Mouse (Mus musculus): ENCODE measurements at regions not wholly inside any gene's neighbourhood (a gene's known extent, or its start where the extent isn't known, plus 50 kb on each side); places are given as distances from the start of the nearest gene placed in this dataset.
A peak's percentile ranks its signal among the peaks of the same experiment; 100 is the strongest.

DNA sequence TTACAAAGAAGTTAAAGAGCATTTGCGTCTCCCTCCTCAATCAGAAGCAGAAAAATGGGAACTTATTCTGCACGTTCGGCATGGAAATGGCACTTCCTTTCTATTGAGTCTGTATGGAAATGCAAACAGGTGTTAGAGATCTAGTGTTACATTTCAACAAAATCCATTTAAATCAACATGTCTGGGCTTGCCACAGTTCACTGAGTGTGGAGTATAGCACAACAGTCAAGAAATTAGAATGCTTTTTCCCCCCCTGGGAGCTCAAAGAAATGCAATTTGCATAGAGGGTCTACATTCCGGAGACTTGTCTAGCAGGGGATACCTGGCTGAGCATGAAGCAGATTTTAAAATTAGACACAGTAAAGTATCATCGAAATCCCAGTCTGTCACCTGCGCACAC lies 308.5 kb upstream of the Smarca2 start:
- DNase-seq: no peak

- DNase-seq: no peak
Measured at GRCm38 (mm10) chr19:26308477-26309135, 296.2 kb upstream of the Smarca2 start.

DNA sequence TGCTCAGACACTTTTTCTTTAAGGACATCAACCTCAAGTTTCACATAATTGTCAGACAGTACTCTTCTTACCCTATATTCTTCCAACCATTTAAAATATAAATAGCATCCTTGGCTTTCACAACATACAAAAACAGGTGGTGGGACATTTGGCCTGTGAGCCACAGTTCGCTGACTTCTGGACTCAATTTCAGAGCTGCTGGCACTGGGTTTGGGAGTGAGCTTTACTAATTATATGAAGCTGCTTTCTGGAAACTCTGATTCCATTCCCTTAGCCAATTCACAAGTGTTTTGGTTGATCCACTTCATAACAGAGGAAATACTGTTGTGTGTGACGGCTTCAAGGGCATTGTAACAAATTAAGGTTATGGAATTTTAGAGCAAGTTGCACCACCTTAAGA lies 285.9 kb upstream of the Smarca2 start:
- peak; percentile 33 for DNase-seq

DNA sequence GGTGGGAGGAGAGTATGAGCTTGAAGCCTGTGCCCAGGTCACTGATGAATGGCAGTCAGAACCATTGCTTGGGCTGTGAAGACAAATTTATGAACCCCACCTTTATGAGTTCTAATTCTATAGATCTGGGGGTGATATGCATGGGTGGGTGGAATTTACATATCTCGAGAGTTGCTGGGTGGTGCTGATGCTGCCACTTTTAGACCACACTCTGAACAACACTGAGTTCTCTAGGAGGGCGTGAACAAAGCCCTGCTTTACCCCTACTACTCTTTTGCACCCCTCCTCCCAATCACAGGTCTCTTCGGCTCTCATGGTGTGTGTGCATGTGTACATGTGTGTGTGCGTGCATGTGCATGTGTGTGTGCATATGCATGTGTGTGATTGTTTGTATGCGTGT lies 281.2 kb upstream of the Smarca2 start:
- DNase-seq: no peak

DNA sequence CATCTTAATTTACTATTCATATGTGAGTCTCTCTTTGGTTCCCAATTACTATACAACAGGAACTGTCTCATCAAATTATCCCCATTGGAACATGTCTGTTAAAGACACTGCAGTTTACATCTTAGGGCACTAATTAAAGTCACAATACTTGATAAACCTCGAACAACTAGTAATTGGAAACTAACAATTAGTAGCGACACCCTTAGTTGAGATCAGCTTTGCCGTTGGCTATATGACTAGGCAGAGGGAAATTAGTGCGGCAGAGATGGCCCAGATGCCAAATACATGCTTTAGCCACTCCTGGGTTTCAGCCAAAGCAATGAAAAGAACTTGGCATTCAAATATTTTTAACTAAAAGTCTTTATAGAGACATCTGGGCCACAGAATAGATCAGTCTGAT lies 265.7 kb upstream of the Smarca2 start:
- no peak for DNase-seq

DNA sequence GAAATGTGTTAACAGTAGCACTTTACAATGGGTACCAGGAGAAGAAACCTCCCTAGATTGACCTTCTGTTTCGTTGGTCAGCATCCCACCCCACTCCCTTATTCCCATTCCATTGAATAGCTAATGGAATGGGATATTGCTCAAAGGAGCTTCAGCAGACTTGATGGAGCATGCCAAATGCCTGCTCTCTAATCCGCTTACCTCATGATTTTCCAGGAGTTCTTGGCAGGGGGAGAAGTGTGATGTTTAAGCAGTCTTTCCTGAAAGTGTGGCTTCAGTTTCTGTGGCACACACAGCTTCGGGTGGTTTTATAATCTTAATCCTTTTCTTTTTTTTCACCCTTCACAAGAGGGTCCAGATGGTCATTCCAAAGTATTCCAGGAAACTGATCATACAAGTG lies 264.7 kb upstream of the Smarca2 start:
- DNase-seq: no peak

- no peak for DNase-seq
Measured at GRCm38 (mm10) chr19:26355054-26355453, 249.8 kb upstream of the Smarca2 start.

DNA sequence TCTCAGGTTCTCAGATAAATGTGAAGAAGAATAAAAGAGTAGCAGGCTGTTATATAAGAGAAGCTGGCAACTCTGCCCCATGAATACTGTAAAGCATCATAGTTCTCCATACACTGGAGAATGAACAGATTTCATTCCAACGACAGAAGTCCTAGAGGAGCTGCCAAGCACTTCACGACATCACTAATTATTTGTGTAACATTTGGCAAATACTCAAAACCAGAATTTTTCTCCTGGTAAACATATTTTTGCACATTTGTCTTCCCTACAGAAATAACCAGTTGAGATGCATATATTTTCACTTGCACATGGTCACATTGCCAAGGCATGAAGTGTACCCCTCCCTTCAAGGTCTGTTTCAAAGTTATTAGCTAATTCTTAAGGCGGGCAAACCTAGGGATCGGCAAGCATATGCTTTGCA lies 220.9 kb upstream of the Smarca2 start:
- DNase-seq: no peak

GRCm38 (mm10) chr19:26386075-26386474 lies 218.8 kb upstream of the Smarca2 start:
- DNase-seq: no peak

DNA sequence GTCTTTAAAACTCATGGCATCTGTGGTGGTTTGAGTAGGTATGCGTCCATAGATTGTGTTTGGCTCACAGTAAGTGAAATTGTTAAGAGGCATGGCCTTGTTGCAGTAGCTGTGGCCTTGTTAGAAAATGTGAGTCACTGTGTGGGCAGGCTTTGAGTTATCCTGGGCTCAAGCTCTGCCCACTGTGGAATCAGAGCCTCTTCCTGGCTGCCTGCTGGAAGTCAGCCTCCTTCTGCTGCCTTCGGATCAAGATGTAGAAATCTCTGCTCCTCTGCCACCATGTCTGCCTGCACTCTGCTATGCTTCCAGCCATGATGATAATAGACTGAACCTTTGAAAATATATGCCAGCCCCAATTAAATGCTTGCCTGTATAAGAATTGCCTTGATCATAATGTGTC lies 192.2 kb upstream of the Smarca2 start:
- DNase-seq: no peak

GRCm38 (mm10) chr19:26414476-26415024 lies 190.3 kb upstream of the Smarca2 start:
- DNase-seq: no peak

GRCm38 (mm10) chr19:26419781-26420180 lies 185.1 kb upstream of the Smarca2 start:
- no peak for DNase-seq

DNA sequence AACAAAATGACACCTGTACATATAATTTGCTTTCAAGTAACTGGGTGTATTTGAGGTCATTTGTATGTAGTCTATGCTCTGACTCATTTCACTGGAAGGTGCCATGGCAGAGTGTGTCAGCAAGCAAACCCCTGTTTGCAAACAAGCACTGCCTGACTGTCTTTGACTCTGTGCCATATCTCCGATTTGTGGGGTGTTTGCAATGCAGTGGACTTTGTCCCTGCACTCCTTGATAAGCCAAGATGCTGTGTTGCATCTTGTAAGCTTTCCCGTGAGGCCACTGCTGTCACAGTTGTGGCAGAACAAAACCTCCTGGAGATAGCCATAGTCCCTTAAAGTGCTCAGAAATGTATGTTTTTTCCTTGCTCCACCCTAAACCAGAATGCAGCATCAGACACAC lies 165.7 kb upstream of the Smarca2 start:
- DNase-seq: no peak

DNA sequence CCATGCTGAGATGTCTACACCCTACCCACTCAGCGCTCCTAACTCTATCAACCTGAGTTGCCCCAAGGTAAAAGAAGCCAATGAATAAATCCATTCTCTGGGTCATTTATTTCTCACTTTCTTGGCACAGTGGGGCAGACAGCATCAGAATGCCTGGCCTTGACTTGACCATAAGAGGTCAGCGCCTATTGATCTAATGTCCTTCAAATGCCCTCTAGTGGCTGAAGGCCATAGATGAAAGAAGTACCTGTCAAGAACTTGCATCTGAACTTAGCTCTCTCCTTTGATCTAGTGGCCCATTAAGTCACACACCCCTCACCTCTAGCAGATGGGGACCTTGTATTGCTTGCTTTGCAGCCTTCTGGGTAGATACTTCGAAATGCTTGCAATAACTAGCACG lies 159.5 kb upstream of the Smarca2 start:
- no peak for DNase-seq

DNA sequence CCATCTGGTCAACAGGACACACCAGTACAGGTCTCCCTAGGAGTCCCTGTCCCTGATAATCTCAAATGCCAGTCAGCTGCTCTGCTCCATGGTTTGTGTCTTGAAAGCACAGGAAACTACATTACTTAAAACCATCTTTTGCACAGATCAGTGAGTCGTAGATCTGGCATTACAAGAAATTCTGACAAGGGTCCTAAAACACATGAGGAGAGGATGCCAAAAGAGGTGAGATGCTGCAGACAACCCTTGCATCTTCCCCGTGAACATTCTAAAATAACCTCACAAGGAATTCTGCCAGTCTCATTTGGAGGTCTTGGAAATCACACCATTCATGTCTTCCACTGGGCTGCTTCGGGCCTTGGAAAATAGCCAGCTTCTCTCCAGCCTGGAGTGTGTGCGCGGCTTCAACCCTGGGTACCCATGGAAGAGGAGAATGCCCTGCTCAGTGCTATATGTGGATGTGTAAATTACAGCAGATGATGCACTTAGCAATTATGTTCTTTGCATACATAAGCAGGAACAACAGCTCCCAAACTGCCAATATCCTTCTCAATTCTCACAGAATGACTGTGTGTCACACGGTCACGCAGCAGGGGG lies 157.3 kb upstream of the Smarca2 start:
- peak; percentile 29 for DNase-seq

- DNase-seq: no peak
Measured at GRCm38 (mm10) chr19:26461712-26462111, 143.1 kb upstream of the Smarca2 start.

DNA sequence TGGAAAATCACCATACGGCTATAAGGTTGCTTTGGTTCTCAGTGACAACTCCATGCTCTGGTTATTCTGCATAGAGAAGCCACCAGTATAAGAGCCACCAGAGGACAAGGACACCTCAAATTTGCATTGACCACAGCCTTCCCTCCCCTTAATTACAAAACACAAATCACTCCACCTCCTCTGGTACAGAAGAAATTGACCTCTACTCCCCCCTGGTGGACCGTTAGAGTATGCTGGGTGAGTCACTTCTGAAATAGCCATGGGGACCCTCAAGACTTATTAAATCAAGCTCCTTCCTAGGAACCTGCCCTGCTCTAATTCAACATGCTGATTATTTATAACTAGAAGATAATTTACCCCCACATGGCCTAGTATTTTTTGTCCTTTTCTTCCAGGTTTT lies 139.6 kb upstream of the Smarca2 start:
- DNase-seq: no peak

- DNase-seq: no peak
Measured at GRCm38 (mm10) chr19:26466244-26466643, 138.6 kb upstream of the Smarca2 start.

GRCm38 (mm10) chr19:26467179-26467651 lies 137.6 kb upstream of the Smarca2 start:
- DNase-seq: no peak

- no peak for DNase-seq
Measured at GRCm38 (mm10) chr19:26472659-26473058, 132.2 kb upstream of the Smarca2 start.

GRCm38 (mm10) chr19:26473211-26473610 lies 131.6 kb upstream of the Smarca2 start:
- DNase-seq: no peak

GRCm38 (mm10) chr19:26475197-26475596 lies 129.7 kb upstream of the Smarca2 start:
- no peak for DNase-seq

- no peak for DNase-seq
Measured at GRCm38 (mm10) chr19:26475754-26476153, 129.1 kb upstream of the Smarca2 start.

DNA sequence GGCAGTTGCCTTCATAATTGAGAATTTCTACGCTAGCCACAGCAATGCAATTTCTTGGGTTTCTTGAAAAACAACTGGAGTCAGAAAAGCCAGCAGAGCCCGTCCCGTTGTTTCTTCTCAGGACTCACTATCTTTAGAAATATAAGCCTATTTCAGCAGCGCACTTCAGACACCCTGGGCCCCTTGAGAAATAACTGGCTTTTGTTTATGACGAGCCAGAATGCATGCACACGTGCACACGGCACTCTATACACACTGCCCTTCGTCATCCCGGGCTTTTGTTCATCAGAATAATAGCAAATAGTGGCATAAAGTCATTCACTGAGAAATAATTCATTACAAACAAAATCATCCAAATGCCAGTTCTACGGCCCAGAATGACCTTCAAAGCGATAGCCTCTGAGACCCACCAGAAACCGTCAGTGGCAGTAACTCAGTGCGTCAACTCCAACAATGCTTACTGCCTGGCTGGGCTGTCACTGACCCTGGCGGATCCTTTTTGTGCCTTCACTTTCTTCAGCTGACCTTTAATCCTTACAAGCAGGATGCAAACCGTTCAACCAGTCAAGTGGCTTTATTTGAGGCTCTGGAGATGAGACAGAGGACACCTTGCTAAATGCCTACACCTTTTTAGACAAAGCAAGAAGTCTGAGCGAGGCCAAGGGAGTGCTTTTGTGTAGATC lies 126.7 kb upstream of the Smarca2 start:
- DNase-seq: no peak

Data from cerebellum, adult 9-10 months (tissue).